Mouse (Mus musculus) c-Kit-positive CD71-positive TER-119-positive erythroid progenitor cells, embryonic 14.5 days (primary cell): ENCODE measurements around the gene Mxra8.

Source experiments
- DNase-seq: peaks from one replicate; pipeline ENCODE4 v3.0.0-alpha.2; 2013; ENCODE audit warnings: low spot score

Mxra8 gene

DNA sequence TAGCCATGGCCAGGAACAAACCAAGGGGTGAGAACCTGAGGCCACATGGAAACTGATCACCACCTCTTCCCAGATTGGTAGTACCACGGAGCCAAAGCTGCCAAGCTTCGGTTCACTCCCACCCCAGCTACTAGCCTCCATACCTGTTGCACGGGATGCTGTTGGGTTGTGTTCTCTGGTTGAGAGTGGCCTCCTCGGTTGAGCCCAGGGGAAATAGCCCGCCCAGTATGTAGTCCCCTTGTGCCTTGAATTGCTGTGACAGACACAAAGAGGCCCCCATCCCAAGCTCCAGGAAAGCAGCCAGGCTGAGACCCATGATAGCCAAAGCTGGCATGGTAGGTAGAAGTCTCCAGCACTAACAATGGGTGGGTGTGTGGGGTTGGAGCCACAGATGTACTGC lies 23.5 kb downstream of the Mxra8 start, which contains the start of gene Tas1r3:
Gene Tas1r3, minus strand, starts transcription at position 362 of the 400 bp plus-strand sequence.
- no peak for DNase-seq

GRCm38 (mm10) chr4:155868614-155869298 lies 29.3 kb downstream of the Mxra8 start:
- no peak for DNase-seq

GRCm38 (mm10) chr4:155869317-155870033 lies 30.0 kb downstream of the Mxra8 start, which contains the start of the genes Cptp and Ints11:
Gene Cptp, minus strand, starts transcription at chr4:155869440.
Gene Ints11, plus strand, starts transcription at chr4:155869546.
- peak; percentile 92 for DNase-seq

GRCm38 (mm10) chr4:155871404-155871803 lies 31.9 kb downstream of the Mxra8 start:
- no peak for DNase-seq

DNA sequence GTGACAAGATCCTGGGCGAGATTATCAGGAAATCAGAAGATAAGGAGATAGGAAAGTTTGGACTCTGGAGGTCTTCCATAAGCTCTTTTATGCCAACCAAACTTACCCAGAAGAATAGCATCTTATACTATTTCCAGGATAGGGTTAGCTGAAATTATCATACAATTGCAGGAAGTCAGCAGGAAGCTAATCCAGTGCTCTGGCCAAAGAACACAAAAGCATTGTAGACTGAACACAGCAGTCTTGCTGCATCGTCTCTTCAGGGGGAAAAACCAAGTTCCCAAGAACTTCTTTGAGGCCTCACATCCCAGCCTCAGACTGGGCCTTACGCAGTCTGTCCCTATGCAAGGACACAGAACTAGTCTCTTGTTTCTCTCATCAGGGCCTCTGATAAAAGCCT lies 44.1 kb downstream of the Mxra8 start:
- no peak for DNase-seq

DNA sequence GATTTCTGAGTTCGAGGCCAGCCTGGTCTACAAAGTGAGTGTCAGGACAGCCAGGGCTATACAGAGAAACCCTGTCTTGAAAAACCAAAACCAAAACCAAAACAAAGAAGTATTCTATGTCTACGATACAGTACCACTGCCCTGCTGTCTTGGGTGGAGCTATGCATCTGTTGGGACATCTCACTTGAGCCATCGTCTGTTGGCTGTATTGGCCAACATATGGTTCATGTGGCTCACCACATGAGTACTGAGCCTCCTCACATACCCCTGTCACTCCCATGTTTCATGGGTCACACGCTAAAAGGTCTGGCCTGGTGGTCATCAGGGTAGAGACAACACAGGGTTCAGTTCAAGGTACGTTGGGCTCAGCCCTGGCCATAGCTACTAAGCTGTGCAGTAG lies 46.9 kb downstream of the Mxra8 start:
- DNase-seq: no peak

GRCm38 (mm10) chr4:155887674-155888073 lies 48.2 kb downstream of the Mxra8 start:
- no peak for DNase-seq

- no peak for DNase-seq
These were observed 48.7 kb downstream of the Mxra8 start for GRCm38 (mm10) chr4:155888181-155888580.

DNA sequence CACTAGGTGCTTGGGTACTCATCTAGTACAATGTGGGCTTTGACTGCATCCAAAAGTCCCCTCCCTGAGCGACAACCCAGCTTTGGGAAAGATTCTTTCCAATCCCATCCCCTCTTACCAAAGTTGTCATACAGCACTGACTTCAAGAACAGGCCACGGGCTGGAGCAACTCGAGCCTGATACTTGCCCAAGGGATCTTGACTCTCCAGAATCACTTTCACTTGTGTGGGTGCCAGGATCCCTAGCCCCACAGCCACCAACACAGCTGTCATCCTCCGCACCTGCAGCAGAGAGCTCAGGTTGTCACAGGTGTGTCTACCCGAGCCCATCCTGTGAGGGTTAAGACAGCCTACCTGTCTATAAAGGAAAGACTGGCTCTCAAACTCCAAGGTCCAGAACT lies 49.8 kb downstream of the Mxra8 start:
- no peak for DNase-seq

DNA sequence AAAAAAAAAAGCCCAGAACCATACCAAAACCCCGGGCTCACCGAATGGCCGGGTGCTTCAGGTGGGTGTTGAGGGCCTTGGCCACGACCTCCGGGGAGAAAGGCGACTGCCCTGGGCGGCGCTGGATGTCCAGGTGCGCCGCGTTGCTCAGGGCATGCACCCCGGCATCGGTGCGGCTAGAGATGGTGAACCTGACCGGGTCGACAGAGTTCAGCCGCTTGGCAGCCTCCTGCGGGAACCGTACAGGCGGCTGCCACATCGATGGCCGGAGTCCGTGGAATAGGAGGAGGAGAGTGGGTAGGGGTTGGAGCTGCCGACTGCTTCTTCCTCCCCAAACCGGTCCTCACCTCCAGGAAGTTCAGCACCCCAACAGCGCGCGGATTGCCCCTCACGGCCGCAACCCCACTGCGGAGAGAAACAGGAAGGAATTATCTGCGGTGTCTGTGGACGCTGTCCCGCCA lies 51.6 kb downstream of the Mxra8 start:
- DNase-seq: no peak

- peak; percentile 93 for DNase-seq
These were observed 52.1 kb downstream of the Mxra8 start, which contains the start of the genes Pusl1 and Acap3 for GRCm38 (mm10) chr4:155891551-155892001. Gene Pusl1, minus strand, starts transcription at chr4:155891781. Gene Acap3, plus strand, starts transcription at chr4:155891822.

DNA sequence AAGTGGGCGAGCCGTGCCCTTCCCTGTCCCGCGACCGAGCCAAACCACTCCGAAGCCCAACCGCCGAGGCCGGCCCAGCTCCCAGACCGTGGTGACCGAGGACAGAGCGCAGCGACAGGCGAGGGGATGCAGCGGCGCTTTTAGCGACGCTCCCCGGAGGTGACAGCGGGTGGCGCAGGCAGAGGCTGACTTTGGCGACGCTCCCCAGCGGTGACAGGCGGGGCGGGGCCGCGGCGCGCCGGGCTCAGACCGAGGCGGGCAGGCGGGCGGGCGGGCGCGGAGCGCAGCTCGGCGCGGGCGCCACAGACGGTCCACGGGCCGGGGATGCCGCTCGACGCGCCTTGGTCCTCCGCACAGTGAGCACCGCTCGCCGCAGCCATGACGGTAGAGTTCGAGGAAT lies 52.5 kb downstream of the Mxra8 start:
- peak; percentile 76 for DNase-seq

- peak; percentile 49 for DNase-seq
These were observed 53.1 kb downstream of the Mxra8 start for GRCm38 (mm10) chr4:155892438-155893211.

GRCm38 (mm10) chr4:155893212-155893690 lies 53.8 kb downstream of the Mxra8 start:
- no peak for DNase-seq
